Mouse (Mus musculus) lung, postnatal 36 days (tissue): Measurements from ENCODE around the gene Tmem108.
"Not testable (repeated sequence)": the region's sequence is repeated elsewhere in the genome, so short reads cannot be mapped to it uniquely, and the experiment has no call there.

ENCODE experiments used
- DNase-seq: peaks from one replicate; pipeline ENCODE4 v3.0.0; 2022; ENCODE audit warnings: mixed read lengths

Tmem108 gene

DNA sequence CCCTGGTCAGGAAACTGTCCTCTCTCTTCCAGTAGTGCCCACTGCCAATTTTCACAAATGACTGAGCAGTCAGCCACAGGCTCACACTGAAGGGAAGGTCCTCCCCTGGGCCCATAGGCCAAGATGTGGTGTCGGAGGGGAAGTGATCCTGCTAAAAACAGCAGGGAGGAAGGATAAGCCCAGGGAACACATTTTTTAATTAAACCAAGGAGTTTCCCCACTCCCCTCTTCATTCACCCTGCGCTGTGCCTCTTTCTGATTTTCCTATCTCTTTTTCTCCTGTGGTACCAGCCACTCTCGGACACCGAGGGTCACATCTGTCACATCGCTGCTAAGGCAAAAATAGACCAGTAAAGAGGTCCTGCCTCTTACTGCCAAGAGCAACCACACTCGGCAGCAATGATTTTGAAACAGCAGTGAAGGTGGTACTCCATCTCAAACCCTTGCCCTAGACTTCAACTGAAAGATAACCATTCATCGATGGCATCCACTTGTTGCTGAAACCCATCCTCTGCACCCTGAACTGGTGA, 83.0 kb downstream of the Tmem108 start:
- DNase-seq: no peak

DNA sequence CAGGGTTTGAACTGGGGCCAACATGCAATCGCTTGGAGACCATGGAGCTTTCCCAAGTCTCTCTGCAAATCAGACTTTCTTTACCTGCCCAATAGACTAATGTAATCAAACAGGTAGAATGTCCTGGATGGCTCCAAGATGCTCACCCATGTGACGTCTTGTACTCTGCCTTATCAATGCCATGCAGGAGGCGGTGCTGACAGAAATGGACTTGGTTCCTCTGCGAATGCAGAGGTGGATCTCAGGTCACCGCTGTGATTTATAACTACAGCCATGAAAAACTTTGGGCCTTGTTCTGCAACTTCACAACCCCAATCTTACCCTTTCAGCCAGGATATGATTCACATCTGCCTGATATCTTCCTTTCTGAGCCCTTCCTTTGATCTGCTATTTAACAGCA, 83.8 kb downstream of the Tmem108 start:
- no peak for DNase-seq

DNA sequence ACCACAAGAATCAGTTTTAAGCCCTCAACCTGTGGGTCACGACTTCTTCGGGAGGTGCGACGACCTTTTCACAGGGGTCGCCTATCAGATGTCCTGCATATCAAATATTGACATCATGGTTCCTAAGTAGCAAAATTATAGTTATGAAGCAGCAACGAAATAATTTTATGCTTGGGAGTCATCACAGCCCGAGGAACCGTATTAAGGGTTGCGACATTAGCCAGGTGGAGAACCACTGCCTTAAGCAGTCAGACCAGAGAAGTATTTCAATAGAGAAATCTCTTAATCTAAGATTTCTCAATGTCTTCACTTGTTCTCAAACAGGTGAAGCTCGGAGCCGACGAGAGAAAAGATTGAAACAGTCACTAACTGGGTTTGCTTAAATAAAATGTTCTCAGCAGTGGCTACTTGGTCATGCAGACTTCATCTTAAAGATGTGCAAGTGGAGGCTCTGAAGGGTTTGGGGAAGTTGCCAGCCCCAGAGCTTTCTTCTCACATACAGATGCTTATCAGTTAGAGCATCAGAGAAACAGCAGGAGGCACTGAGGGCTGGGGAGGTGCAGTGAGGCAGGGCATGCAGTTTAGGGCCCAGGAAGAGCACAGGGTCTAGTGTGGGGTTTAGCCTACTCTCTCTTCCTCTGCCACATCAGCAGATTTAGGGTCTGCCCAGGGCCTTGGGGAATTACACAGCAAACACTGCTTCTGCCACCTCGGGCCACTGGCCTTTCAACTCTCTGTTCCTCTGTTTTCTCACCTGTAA, 85.7 kb downstream of the Tmem108 start:
- DNase-seq: no peak

DNA sequence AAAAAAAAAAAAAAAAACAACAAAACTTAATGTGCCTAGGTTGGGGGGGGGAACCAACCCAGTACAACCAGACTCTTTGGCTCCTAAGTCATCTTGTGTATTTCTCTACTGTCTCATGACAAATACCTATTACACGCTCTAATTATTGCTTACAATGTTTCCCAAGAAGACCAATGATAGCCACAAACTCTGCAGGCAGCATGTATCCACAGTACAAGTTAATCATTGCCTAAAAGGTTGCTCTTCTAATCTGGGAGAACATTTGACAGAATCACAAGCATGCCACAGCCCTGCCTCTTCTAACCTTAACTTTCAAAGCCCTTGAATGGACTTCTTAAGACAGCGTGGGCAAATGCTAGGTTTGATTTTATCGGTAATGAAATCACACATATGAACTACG, 88.8 kb downstream of the Tmem108 start:
- DNase-seq: no peak

DNA sequence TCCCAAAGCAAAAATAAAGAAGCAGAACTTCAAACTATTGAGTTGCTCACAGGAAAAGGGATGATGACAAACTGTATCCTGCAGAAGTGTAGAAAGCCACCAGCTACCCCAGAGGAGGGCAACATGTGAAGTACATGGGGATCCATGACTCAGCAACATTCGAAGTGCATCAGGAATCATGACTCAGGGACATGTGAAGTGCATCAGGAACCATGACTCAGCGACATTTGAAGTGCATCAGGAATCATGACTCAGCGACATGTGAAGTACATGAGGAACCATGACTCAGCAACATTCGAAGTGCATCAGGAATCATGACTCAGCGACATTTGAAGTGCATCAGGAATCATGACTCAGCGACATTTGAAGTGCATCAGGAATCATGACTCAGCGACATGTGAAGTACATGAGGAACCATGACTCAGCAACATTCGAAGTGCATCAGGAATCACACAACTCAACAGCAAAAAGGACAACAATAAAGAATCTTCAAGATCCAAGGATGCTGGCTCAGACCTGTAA, 91.0 kb downstream of the Tmem108 start:
- not testable (repeated sequence) for DNase-seq

DNA sequence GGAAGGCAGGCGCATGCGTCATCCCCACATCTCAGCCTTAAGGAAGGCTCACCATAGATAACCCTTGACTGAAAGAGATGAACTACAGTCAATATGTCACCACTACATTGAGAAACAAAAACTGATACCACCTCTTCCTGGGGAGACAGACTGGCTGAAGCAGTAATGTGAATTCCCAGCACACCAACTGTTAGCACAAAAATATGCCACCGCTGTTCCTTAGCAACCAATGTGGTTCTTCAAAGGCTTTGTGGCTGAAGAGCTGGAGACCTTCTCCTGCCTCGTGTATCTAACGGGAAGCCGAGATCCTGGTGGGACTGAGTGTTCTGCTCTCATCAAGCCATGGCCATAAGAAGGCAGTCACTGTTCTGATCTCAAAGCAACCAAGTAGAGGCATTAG, 92.8 kb downstream of the Tmem108 start:
- no peak for DNase-seq

DNA sequence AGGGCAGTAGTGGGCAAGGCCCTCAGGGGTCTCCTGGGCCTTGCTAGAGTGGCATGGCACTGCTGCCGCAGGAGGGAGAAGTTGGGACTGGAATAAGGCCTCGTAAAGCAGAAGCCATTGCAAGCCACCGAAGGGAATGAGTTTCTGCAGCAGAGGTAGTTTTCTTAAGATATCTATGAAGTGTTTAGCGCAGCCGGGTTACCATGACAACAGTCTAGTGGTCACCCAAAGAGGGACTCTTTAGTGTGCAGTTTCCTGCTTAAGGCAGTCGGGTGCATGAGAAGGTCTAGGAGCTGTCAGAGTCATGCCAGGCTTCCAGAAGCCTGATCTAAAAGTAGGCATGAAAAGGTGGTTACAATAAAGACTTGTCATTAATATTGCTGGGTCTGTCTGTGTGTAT, 95.8 kb downstream of the Tmem108 start:
- no peak for DNase-seq

DNA sequence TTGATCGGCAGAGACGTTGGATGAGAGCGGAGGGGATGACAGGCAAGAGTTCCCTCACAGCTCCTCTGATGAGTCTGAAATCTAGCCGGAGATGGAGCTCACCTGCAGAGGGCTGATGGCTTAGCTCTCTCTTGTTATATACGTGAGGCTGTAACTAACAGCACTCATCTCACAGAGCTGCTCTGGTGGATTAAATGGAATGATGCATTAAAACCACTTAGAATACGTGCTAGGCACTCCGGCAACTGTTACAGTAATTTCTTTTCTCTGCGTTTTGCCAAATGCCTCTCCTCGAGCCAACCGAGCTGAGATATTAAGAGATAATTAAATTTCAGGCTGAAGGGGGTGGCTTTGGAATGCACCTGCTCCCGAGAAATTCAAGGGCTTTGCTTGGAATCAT, 97.5 kb downstream of the Tmem108 start:
- no peak for DNase-seq

DNA sequence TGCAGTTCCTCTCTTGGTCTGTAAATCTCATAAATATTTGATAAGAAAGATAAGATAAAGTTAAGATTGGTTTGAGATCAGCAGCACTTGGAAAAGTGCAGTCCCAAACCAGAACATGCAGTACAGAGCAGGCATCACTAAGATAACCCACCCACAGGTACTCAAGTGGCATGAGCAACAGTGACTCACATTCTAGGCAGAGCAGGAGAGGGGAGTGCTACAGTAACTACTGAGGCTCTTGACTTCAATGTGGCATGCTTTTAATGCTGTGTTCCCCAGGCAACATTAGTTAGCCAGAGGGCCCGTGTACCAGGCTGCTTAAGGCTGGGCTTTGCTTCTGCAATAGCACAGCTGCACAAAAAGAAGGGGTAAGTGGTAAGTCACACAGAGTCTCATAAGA, 99.8 kb downstream of the Tmem108 start:
- peak; percentile 34 for DNase-seq

DNA sequence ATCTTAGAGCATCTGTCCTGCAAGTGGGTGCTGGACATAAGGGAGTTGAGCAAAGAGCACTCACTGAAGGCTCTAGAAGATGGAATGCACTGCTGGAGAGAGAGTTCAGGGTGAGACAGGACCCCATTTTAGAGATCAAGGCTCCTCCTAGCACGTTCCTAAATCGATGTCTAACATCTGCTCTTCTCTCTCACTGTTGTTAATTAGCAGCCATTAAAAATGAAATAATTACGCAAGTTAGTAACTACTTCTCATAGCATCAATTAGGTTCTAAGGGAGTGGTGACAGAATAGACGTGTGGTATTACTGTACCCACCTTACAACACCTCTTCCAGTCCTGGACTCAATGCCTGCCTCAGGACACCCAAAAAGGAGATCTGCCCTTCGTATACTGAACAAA, 103.7 kb downstream of the Tmem108 start:
- no peak for DNase-seq

DNA sequence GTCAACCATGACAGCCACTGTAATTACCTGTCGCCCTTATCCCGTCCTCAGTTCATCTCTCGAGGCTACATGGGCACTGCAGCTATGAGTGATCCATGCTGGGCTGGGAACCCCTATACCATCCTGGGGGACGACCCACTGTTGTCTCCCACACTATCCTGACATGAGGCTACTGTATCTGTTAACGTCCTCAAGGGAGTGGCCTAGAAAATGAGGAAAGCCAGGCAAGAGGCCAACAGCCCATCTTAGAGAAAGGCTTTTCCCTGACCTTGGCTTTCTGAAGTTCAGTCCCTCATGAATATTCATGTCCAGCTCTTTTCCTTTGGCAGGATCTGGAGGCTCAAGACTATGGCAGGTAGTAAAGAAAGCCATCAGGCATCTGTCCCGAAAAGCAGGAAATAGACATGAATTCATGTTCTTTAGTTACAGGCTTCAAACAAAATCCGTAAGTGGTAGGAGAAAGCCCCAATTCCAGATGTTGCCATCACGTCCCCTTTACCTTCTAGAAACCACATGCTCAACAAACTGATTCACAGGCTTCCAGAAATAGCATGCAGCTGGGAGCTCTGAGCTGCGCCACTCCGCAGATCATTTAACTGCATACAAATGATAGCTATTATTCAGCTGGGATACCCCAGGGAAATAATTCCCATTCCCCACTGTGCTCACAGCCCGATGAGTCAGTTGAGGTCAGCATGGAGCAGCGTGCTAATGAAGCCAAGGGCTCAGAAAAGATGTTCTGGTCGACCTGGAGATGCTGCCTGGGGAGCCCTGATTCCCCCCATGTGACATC, 104.3 kb downstream of the Tmem108 start:
- DNase-seq: no peak

DNA sequence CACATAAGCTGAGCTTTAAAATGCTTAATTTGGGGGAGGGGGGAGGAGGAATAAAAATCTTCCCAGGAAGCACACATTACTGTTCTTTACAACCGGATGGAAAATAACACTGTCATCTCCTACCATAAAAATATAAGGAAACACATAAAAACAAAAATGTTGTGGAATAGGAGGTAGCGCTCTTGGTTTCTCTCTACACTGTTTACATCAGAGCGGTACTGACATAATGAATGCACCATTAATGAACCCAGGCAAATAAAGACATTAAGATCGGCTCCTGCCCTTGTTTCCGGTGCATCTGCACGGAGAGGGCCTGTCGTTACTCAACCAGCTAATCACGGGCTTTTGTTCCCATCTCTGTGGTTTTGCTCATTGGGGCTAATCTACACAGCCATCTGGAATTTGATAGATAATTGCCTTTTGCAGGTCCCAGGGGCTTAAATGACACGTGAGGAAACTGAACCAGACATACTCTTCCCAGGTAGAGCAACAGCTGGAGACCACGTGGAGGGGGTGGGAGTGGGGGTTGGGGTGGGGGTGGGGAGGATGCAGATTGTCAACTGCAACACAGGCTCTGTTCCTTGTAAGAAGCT, 107.5 kb downstream of the Tmem108 start:
- no peak for DNase-seq

DNA sequence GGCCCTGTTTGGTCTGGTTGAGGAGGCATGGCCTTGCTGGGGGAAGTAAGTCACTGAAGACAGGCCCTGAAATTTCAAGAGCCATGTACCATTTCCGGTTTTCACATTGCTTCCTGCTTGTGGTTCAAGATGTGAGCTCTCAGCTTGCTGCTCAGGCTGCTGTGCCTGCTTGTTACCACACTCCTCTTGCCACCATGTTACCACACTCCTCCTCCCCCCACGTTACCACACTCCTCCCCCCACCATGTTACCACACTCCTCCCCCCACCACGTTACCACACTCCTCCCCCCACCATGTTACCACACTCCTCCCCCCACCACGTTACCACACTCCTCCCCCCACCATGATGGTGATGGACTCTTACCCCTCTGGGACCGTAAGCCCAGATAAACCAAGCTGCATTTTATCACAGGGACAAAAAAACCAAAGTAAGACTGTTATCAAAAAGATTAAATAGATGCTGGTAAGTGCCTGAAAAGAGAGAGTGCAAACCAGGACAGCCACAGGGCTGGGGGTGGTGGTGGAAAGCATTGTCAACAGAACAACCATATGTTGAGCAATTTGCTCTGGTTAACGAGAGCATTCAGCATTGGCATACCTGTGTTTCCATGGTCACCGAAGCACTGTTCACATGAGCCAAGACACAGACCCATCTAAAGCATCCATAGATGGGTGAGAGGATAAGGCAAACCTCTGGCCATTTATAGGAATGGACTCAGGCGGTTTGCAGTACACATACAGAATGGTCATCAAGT, 109.3 kb downstream of the Tmem108 start:
- no peak for DNase-seq

DNA sequence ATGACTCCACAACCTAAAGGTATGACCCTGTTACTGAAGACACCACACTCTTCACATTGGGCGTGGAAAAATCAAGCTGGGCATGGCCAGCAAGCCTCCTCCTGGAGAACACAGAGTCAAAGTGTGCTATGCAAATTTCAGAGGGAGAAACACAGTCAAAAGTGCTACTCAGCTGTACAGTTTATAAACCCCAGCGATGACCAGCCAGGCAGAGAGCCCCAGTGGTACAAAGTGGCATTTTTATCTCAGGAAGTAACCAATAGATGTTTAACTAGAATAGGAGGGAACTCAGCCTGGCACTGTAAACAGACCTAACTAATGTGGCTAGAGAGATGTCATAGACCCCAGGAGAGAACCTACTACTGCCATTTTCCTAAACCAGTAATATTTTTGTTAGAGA, 115.0 kb downstream of the Tmem108 start:
- DNase-seq: peak; percentile 4

DNA sequence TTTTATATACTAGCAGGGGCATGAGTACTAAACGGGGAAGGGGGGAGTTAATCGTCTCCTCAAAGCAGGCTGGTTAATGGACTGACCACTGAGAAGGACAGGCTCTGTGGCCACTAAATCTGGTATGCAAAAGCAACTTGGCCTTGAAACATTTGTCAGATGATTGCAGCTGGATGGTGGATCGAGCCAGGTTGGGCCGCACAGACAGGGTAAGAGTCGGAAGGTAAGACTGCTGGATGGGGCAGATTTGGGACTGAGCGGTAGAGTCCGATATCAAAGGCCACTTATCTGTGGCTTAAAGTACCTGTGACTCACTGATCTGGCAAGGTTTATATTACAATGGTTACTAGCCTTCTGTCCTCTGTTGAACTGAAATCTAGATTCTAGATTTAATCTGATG, 115.9 kb downstream of the Tmem108 start:
- no peak for DNase-seq

DNA sequence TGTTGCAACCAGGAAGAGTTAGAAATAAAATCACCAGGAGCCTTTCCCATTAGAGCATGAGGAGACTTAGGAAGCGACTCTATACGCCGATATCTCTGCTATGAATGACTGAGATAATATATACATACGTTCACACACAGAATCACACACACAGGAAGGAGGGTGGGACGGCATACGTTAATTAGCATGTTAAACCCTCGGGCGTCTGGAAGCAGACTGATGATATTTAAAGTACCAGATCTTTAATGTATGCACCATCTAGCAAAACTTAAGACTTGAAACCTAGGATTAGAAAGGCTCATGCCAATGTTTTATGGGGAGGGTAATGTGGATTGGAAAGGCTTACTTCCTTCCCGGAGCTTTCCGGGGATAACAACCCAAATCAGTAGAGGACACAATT, 119.3 kb downstream of the Tmem108 start:
- DNase-seq: no peak

DNA sequence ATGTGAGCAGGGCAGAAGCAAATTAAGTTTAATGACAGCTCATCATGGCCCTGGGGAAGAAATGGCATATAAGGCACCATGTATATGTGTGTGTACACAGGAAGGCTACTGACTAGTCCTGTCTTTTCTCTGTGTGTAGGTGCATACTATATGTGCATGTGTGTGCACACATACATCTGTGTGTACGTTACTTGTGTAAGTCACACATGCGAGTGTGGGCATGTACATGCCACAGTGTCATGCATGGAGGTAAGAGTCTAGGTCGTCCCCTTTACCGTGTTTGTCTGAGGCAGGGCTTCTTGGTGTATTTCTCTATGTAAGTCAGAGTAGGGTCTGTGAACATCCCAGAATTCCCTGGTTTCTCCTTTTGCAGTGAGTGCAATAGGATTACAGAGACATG, 120.3 kb downstream of the Tmem108 start:
- DNase-seq: no peak

DNA sequence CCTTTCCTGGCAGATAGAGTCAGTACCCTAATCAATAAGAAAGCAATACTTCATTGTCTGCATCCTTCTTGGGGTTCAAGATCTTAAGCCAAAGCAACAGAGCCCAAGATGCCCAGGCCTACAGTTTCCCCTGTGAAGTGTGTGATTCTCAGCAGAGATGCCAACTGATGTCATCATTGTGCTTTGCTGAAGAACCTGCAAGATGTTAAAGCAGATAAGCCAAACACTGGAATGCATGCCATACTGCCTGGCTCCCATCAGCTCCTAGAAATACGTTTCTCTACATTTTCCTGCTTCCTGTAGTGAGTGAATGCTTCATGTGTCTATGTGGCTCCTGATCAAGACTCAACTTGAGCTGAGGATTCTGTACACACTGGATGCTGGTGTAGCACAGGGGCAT, 122.2 kb downstream of the Tmem108 start:
- no peak for DNase-seq

DNA sequence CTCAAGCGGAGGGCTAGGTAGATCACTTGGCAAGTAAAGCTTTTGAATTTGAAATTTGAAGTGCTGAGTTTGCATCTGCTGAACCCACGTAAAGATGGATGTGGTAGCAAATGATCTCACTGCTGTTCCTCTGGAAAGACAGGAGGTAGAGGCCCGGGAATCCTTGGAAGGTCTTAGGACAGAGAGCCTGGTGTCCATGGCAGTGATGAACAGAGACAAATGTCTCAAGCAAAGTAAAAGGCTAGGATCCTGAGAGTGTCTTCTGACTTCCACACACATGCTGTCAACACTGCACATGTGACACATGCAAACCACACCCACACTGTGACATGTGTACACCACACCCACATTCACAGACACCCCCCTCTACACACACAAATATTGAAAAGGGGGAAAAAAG, 124.2 kb downstream of the Tmem108 start:
- no peak for DNase-seq

DNA sequence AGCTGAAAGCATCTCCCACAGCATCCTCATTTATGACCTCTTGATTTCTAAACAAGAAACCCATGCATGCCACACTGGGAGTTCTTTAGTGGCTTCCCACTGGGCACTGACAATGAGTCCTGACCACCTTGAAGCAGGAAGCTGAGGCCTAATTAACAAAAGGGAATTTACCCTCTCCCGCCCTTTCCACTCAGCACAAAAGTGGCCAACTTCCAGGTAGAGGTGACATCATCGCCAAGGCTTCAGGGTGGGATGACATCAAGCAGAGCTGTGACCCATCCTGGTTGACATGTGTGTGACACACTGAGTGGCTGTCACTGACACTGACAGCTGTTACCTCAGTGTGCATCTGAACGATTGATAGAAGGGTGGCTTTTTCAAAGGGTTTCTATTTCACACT, 124.8 kb downstream of the Tmem108 start:
- DNase-seq: no peak

DNA sequence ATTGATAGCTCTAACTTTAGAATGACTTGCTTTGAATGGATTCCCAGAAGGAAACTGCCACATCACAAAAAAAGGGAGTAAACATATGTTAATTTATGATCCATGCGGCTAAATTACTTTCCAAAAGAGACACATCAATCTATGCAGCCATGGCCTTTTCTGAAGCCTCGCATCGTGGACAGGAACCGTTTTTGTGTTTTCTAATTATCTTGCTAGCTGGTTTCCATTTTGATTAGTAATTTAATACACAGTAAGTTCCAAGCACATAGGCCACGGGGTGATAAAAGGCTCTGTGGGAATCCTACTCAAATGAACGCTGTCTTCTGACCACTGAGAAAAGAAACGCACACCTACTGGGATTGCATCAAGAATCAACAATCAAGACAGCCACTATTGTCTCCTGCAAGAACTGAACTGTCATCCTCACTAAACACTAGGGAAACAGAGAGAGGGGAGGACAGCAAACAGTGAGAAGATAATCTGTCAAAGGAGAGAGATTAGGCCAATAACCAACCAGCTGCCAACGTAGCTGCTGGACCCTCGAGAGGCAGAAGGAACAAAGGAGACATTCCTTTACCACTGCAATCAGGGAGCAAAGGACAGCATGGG, 132.7 kb downstream of the Tmem108 start:
- DNase-seq: no peak

DNA sequence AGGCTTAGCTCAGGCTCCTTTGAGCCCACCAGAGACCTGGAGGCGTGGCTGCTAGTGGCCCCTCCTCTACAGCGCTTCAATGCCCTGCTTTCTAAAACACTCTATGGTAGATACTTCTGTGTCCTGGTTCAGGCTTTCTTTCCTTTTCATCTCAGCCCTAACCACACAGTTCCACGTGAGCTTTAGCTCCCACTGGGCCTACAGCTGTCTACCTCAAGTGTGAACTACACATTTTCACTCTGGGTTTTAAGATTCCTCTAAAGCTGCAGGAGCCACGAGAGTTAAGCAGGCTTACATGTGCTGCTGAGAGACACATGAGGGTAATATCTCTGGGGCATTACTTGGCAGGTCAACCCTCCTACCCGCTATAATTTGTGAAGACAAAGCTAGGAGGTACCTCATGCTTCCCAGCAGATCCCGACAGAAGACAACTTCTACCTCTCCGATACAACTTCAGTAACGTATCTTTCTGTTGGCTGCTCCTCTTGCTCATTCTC, 134.2 kb downstream of the Tmem108 start:
- DNase-seq: no peak
